Mouse (Mus musculus) embryonic facial prominence, embryonic 15.5 days (tissue): ENCODE results near the gene Cox16. TPM values are rescaled to one million over a fixed set of nuclear protein-coding genes. Genes with fewer than 3 reads are reported as not detected.

Source experiments
- ATAC-seq: fragments of 200-750 bp; cut with Nextera tagmentation; 2 replicates; pipeline ENCODE4 v1.8.0; 2017; ENCODE audit warnings: low read depth, moderate TSS enrichment; ENCODE audit not compliant: insufficient number of reproducible peaks, low FRiP score, low TSS enrichment
- H3K27ac ChIP-seq: fragments of 300-500 bp; sonication (generic); replicated peaks from 2 replicates; pipeline ENCODE4 v1.5.1; 2015; ENCODE audit warnings: mild to moderate bottlenecking, inconsistent platforms
- H3K27me3 ChIP-seq: fragments of 300-500 bp; sonication (generic); 2 replicates; pipeline ENCODE4 v1.6.1; 2015; ENCODE audit warnings: inconsistent platforms
- H3K36me3 ChIP-seq: fragments of 300-500 bp; sonication (generic); 2 replicates; pipeline ENCODE4 v1.6.1; 2015; ENCODE audit warnings: mild to moderate bottlenecking, inconsistent platforms
- H3K4me1 ChIP-seq: fragments of 300-500 bp; sonication (generic); 2 replicates; pipeline ENCODE4 v1.6.1; 2015; ENCODE audit warnings: inconsistent platforms
- H3K4me2 ChIP-seq: fragments of 300-500 bp; sonication (generic); replicated peaks from 2 replicates; pipeline ENCODE4 v1.6.1; 2015; ENCODE audit warnings: mild to moderate bottlenecking, inconsistent platforms
- H3K4me3 ChIP-seq: fragments of 300-500 bp; sonication (generic); replicated peaks from 2 replicates; pipeline ENCODE4 v1.5.1; 2015; ENCODE audit warnings: mild to moderate bottlenecking, inconsistent platforms
- H3K9ac ChIP-seq: fragments of 300-500 bp; sonication (generic); 2 replicates; pipeline ENCODE4 v1.6.1; 2015; ENCODE audit warnings: inconsistent platforms
- H3K9me3 ChIP-seq: fragments of 300-500 bp; sonication (generic); replicated peaks from 2 replicates; pipeline ENCODE4 v1.6.1; 2016; ENCODE audit warnings: inconsistent platforms
- WGBS: fragments of 180-500 bp; shearing (Covaris S2); methylation state at CpG from one replicate; pipeline ENCODE4 v1.1.7; 2015; 5-methylcytosine and 5-hydroxymethylcytosine counted together
- polyA plus RNA-seq: library from polyadenylated mRNA; unstranded; fragments of >200 nt; fragmentation: Nextera tagmentation; extraction: Ambion mirVana; gene quantifications from 2 replicates; pipeline ENCODE4 v1.2.1, GENCODE M21; 2015

Cox16 gene
- polyA plus RNA-seq, 1 experiment from 2014 or later = 119 TPM

DNA sequence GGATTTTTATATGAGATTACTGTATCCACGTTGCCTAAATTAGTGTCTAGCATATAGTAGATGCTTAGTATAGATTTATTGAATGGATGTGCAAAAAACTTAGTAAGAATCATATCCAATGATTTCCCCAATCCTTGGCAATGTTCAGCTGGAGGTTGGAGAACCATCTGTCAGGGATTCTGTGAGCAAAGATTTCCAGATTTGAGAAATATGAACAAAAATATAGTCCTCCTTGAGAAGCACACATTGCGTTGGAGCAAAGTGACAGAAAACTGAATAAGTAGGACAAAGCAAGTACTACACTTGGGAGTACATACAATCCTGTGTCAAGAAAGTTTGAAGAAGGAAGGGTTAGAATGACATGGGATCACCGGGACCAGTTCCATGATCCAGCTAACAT, 160.8 kb downstream of the Cox16 start:
- Histone ChIP-seq H3K27me3 (no peaks in the 10 kb centered on the region), H3K27ac (no peak overlapping the region), H3K4me1 (no peaks in the 10 kb centered on the region), H3K4me2 (no peak overlapping the region), H3K4me3 (no peak overlapping the region), H3K9ac (no peak overlapping the region), H3K9me3 (no peaks in the 10 kb centered on the region), H3K36me3 (no peaks in the 10 kb centered on the region)
- ATAC-seq = no peak
- 91% methylated on average over 3 of the region's 3 CpGs for WGBS

- ATAC-seq = no peak
Observed at GRCm38 (mm10) chr12:81321021-81321420, 163.9 kb downstream of the Cox16 start.

GRCm38 (mm10) chr12:81317811-81318210, 167.1 kb downstream of the Cox16 start:
- Histone ChIP-seq H3K4me3 (no peak overlapping the region), H3K27ac (no peak overlapping the region), H3K27me3 (no peaks in the 10 kb centered on the region), H3K4me1 (no peaks in the 10 kb centered on the region), H3K9ac (no peak overlapping the region), H3K9me3 (no peaks in the 10 kb centered on the region), H3K36me3 (no peaks in the 10 kb centered on the region), H3K4me2 (no peak overlapping the region)
- ATAC-seq = no peak
- 14% methylated on average over 2 of the region's 2 CpGs for WGBS

More at GRCm38 (mm10) chr12:81321021-81321420, 163.9 kb downstream of the Cox16 start:
- Histone ChIP-seq H3K9ac (no peak overlapping the region), H3K4me2 (no peak overlapping the region), H3K27me3 (no peaks in the 10 kb centered on the region), H3K27ac (no peak overlapping the region), H3K4me3 (no peak overlapping the region), H3K9me3 (no peaks in the 10 kb centered on the region), H3K36me3 (no peaks in the 10 kb centered on the region), H3K4me1 (no peaks in the 10 kb centered on the region)
- 60% methylated on average over 1 of the region's 1 CpGs for WGBS

DNA sequence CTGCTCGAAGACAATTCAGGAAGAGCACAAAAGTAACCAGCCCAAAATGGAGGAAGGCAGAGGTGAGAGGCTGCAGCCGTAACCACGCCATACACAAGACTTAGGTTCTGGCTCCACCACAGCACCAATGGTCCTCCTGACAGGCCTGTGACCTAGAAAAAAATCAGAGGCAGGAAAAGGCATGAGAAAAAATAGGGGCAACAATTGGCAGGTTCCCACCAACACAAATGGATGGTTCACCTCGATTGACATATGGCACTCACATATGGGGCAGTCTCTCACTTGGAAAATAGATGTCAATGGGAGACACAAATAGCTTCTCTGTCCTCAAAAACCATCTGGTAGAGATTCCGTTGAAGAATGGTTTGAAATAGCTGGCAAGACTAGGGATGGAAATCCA, 169.0 kb downstream of the Cox16 start:
- Histone ChIP-seq H3K4me1 (no peaks in the 10 kb centered on the region), H3K36me3 (no peaks in the 10 kb centered on the region), H3K27me3 (no peaks in the 10 kb centered on the region), H3K4me3 (no peak overlapping the region), H3K27ac (no peak overlapping the region), H3K9me3 (no peaks in the 10 kb centered on the region), H3K4me2 (no peak overlapping the region), H3K9ac (no peak overlapping the region)
- 90% methylated on average over 5 of the region's 5 CpGs for WGBS
- no peak for ATAC-seq

Other genes with a start within 250 kb of the Cox16 start
- 6.2 and 6.7 TPM in 2 replicates for gene Slc8a3, start 151.9 kb downstream of the Cox16 start, polyA plus RNA-seq
- 0.16 and 0.25 TPM in 2 replicates for gene Gm4787, start 105.7 kb downstream of the Cox16 start, polyA plus RNA-seq
- gene Adam4, start 63.2 kb downstream of the Cox16 start, polyA plus RNA-seq = 0.60 and 0.76 TPM in 2 replicates
- 23.2 and 23.6 TPM in 2 replicates for gene Gm20498, start 47.8 kb upstream of the Cox16 start, polyA plus RNA-seq
- gene Synj2bp, start 47.8 kb upstream of the Cox16 start, polyA plus RNA-seq = 34.9 and 36.5 TPM in 2 replicates
- 0.25 and 0.49 TPM in 2 replicates for gene Adam21, start 83.3 kb upstream of the Cox16 start, polyA plus RNA-seq
- 52.9 and 59.8 TPM in 2 replicates for gene Med6, start 109.9 kb upstream of the Cox16 start, polyA plus RNA-seq
- gene Ttc9, start 146.1 kb upstream of the Cox16 start, polyA plus RNA-seq = 6.5 and 6.8 TPM in 2 replicates